Mouse (Mus musculus) granulocyte monocyte progenitor cell, adult 5-6 weeks (primary cell): ENCODE measurements around the gene Birc5. TPM values are rescaled to one million over a fixed set of nuclear protein-coding genes. Genes with fewer than 3 reads are reported as not detected.
A peak's percentile ranks its signal among the peaks of the same experiment; 100 is the strongest.
"Not testable (repeated sequence)": the region's sequence is repeated elsewhere in the genome, so short reads cannot be mapped to it uniquely, and the experiment has no call there.

Experiments
- ATAC-seq: replicated peaks from 2 replicates; pipeline ENCODE4 v1.8.0; 2016; ENCODE audit warnings: mild to moderate bottlenecking, moderate TSS enrichment, inconsistent platforms; ENCODE audit not compliant: poor library complexity, severe bottlenecking
- total RNA-seq, 2 experiments: library from RNA; stranded (forward) in 1 of 2; stranded (reverse) in 1 of 2; fragments of 200-712, 200-1000 nt in 1 of 2; fragments of >200 nt in 1 of 2; fragmentation: Nextera tagmentation in 1 of 2; gene quantifications; 2 replicates each; pipeline ENCODE4 v1.2.3; 2014 to 2017

Birc5 gene
- total RNA-seq, 2 experiments from 2014 or later, result 128 to 221 TPM

DNA sequence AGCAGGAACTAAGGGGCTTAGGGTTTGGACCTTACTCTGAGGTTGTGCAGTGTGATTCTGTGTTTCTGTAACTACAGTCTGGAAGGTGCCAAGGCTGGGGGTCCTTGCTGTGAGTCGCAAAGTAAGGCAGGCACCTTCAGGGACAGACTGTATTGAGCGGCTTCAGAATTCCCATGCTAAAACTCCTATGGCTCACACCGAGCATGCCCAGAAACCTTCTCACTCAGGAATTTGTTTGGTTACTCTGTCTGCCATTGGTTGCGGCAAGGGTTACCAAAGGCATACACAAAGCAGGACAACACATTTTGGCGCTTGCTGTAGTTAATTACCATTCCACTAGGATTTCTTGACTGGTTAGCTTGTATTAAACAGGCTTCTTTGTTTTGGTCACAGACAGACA, 22.9 kb upstream of the Birc5 start:
- no peak for ATAC-seq

DNA sequence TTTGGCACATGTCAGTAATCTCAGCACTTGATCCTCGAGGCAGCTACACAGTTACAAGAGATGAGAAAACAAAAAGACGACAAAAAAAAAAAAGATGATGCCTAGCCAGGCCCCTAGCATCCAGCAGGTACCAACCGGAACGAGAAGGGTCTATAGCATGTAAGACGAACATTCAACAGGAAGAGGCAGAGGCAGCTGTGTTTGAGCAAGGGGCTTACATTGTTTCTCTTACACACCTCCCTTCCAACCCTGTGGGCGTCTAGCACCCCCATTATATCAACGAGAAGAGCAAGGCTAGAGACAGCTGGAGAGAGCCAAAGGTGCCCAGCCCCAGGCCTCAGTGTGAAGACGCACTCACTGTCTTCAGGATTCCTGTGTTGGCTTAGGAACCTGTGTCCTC, 22.1 kb upstream of the Birc5 start:
- ATAC-seq, result no peak

DNA sequence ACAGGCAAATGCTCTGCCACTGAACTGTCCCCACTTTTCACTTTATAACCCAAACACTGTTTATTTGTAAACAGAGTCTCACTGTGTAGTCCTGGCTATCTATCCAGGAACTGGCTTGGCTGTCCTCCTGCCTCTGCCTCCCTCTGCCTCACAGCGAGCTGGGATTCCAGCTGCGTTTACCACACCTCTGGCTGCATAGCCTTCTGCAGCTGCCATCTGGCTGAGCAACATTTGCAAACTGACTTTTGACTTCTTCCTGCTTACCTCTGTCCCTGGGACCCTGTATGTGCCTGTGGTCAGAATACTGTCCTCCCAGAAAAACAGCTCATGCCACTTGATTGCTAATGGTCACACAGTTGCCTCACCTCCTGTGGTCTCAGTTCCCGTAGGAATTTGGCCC, 21.7 kb upstream of the Birc5 start:
- ATAC-seq, result no peak

DNA sequence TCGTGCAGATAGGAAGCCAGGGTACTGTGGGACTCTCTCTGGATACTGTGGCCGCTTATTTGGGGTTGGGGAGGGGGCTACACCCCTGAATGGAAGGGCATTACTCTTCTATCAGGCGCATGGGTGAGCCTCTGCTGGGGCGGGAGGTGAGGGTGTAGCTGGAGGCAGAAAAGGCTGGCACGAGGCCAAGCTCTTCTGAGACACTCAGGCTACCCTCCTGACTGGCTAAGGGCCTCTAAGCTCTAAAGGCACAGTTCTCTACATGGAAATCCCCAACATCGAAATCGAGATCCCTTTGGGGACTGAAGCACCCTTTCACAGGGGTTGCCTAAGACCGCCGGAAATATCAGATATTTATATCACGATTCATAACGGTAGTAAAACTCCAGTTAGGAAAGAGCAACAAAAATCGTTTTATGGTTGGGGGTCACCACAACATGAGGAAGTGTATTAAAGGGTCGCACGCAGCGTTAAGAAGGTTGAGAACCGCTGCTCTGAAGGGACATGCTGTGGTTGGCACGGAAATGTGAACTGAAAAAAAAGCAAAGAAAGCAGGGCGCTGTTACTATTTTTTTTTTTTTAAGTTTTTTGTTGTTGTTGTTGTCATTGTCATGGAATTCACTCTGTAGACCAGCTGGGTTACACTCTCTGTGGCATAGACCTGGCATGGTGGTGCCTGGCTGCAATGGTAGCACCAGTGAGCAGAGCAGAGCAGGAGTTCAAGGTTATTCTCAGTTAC, 20.7 kb upstream of the Birc5 start:
- peak; percentile 7 for ATAC-seq

DNA sequence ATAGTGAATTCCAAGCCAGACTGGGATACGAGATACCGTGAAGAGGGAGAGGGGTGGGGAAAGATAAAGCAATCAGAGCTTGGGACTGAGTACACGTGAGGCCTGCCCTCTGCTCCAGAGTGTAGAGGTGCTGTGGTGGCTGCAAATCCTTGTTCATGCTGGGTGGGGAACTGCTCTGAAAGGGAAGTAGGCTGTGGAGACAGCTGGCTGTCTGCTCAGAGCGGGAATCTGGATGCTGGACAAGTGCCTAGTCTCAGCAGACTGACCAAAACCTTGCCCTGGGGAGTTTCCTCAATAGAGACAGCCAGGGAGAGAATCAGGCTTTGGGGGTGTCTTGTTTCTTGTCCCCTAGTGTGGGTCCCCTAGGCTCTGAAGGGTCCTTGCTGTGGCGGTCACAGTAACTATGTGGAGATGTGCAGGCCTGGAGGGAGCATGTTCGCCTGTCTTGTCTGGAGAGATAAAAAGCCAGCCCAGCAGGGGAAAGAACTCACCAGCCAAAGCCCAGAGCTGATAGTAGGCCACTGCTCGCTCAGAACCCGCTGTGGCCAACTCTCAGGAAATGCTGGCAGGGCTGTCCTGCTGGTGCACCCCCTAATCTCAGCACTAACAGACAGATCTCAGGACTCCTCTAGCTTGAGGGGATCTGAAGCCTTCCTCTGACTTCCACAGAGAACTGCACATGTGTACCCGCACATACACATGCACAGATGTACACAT, 20.0 kb upstream of the Birc5 start:
- peak; percentile 21 for ATAC-seq

DNA sequence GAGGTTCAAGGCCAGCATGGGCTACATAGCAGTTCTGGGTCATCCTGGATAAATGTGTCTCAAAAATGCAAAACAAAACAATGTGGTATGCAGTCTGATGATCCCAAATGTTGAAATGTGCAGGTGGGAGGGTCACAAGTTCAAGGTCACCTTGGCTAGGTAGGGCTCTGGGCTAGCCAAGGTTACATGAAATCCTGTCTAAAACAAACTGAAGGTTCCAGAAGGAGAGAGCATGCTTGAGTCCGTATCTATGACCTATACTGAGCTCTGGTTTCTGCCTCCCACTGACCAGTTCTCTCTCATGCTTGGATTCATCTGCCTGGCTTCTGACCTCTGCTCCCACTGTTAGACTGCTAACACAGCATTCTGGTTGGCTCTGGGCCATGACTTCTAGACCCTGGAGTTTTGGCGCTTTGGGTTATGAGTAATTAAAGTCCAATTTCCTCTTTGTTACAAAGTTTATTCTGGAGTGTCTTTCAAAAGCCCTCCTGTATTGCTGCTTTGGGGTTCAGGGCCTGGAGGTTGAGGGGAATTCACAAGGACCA, 19.3 kb upstream of the Birc5 start:
- ATAC-seq, result no peak

DNA sequence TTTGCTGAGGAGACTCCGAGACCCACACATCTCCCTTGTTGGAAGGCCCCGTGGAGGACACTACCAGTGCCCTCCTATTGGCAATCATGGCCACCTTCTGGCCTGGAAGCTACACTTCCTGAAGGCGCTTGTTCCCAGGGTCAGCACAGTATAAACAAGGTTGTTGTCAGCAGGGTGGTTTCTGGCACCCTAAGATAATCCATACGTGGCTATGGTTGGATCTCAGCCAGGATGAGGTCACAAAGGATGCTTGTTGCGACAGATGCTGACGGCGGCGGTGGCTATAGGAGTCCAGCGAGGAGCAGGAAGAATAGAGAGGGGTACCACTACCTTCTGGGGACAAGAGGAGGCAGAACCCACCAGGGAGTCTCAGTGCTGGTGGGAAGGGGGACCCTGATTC, 18.6 kb upstream of the Birc5 start:
- ATAC-seq, result peak; percentile 10

DNA sequence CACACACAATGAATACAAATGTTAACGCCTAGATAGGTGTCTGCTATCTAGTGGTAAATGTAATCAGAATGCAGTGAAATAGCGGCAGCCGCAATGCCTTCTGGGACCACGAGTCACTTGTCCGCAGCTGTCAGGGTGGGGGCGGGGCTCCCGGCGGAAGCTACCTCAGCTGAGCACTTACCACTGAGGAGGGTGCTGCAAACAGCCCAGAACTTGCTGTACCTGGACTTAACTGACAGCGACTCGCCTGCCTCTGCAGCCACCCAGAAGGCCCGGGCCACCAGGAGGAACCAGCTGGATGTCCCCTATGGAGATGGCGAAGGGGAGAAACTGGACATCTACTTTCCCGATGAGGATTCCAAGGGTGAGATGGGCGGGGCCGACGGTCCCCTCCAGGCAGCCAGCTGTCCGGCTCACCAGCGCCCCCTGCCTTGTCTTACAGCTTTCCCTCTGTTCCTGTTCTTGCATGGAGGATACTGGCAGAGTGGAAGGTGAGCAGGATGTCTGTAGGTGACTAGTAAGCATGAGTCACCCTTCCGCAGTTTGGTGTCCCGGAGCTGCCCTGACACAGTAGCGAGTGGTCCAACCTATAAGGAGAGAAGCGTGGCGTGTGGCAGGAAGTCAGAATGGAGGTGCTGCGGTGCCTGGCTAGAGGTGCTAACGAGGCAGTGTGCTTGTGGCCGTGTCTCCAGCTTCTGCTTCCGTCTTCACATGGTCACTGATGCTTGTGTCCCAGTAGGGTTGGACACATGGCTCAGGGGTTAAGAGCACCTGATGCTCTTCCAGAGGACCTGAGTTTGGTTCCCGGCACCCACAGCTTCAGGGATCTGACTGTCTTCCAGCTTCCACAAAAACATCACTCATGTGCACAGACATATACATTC, 16.7 kb upstream of the Birc5 start:
- peak; percentile 67 for ATAC-seq

DNA sequence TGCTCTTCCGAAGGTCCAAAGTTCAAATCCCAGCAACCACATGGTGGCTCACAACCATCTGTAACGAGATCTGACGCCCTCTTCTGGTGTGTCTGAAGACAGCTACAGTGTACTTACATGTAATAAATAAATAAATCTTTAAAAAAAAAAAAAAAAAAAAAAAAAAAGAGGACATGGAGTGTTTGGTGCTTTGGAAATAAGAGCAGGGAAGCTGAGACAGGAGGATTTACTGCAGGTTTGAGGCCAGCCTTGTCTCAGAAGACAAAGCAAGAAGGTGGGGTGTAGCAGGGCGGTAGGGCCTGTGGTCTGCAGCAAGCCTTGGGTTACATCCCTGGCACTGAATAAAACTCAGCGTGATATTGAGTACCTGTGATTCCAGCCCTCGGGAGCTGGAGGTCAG, 15.5 kb upstream of the Birc5 start:
- ATAC-seq, result not testable (repeated sequence)

DNA sequence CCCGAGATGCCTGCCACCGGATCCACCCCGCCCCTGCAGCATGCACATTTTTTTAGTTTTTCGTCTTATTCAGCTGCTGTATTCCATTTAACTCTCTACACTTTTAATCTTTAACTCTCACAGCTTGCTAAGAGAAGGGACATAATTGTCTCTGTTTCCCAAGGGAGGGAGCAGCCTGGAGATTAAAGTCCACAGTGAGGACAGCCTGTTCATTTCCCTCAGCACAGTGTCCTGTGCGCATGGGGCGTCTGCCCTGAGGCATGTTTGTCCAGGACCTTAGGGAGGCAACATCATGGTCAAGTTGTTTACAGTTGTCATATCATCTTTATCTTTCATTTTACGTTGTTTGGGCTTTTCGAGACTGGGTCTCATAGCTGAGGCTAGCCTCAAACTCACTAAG, 15.0 kb upstream of the Birc5 start:
- ATAC-seq, result no peak

DNA sequence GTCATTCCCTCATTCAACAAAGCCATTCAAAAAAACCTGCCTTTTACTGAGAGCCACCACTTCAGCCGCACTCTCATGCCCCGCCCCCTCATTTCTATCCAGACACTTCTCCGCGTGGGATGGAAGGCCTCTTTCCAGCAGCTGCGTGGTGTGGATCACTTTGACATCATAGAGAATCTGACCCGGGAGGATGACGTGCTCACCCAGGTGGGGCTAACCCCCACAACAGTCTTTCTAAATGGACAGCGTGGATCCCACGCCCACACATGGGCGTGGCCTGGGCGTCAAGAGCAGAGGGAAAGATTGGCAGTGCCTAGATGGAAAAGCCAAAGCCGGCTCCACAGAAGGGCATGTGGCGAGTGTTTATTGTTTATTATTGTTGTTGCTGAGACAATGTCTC, 12.7 kb upstream of the Birc5 start:
- 0 out of 2 replicates have a peak, but pooled peaks have one; percentile 21 for ATAC-seq

DNA sequence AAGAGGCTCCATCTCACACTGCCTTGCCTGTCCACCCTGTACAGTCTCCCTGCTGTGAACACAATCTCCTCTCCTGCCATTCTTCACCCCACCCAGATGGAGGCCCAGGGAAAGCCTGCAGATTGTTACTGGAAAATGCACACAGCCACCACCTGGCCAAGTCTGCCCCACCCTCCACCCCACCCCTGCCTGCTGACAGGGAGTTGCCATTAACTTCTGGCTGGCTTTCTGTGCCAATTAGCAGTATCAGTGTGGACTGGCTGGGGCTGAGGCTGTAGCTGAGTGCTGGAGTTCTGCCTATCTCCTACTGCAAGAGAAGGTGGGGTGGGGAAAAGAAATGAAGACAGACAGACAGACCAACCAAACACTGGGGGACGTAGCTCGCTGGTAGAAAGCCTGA, 10.5 kb upstream of the Birc5 start:
- no peak for ATAC-seq

DNA sequence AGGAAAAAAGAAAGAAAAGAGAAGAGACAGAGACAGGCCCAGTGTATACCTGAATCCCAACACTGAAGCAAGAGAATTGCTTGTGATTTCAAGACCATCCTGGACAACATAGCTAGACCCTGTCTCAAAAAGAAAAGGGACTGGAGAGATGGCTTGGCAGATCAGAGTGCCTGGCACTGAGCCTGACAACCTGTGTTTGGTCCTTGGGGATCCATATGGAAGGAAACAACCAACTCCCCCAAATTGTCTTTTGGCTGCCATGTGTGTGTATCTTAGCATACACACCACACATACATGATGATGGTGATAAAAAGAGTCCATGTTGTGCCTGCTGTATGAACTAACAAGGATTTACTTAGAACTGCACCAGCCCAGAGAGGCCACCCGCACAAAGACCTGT, 10.0 kb upstream of the Birc5 start:
- ATAC-seq, result no peak

DNA sequence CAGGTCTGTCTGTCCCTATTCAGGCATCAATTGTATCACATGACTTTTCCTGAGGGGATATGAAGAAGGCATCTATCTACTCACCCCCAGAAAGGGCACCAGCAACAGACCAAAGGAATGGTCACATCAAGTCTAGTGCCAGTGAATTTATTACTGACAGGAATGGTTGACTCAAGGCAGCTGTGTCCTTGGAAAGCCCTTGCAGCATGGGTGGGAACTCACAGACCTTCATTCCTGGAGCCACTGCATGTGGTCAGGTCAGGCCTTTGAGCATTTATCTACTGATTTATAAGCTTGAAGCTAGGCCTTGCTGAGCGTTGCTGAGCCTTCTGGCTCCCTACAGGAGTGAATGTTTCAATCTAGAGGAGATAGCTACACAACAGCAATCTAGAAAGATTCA, 8.1 kb upstream of the Birc5 start:
- no peak for ATAC-seq

DNA sequence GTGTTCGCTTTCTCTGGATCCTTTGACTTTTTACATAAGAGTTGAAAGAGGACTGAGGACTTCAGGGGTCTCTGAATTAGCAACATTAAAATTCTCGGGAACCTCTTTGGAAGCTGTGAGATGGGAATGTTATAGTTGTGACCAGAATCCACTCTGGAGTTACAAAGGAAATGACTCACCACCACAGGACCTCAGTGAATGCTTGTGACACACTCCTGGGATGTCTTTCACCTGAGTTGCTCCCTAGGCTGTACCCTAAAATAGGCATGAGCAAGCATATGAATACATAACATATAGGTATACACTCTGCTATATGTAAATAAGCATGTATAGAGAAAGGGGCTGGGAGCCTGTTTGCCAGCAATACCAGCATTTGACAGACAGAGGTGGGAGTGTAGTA, 5.6 kb upstream of the Birc5 start:
- ATAC-seq, result no peak

DNA sequence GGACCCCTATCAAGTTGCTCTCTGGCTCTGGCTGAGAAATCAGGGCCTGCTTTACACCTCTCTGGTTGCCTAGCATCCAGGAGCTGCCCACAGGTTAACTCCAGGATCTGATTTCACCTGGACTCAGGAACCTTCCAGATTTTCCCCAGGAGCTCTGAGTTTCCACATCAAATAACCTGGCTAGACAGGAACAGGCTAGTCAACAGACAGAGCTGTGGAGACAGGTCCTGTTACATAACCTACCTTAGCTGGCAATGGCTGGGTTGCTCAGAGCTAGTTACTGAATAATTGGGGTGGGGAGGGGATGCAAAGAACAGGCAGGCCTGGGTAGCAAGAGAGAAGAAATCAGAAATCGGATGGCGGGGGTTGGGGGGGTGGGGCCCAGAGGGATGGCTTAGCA, 4.1 kb upstream of the Birc5 start:
- no peak for ATAC-seq

DNA sequence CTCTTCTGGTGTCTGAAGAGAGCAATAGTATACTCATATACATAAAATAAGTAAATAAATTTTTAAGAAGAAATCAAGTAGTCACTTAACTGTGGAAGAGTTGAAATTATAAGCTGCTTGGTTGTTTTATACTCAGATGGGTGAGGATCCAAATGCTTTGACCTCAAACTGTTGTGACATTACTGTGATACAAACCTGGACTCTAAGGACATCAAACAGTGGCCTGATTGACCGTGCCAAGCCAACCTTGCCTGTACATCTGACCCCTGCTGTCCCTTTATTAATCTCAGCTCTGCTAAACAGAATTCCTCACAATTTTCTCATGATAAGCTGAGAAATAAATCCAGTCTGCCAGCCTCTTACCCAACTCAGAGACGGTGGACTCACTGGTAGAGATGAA, 3.4 kb upstream of the Birc5 start:
- no peak for ATAC-seq

DNA sequence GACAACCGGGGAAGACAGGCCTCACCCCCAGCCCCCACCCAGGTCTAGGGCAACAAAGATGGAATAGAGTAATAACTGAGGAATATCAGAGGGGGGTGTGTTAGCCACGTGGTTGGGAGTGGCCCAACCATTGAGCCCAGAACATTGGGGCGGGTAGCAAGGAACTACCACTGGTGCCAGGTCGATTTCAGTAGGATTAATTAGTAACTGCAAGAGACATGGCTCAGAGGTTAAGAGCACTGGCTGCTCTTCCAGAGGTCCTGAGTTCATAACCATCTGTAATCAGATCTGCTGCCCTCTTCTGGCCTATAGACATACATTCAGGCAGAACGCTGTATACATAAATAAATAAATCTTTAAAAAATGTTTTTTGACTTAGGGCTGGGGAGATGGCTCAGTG, 2.4 kb upstream of the Birc5 start:
- no peak for ATAC-seq

DNA sequence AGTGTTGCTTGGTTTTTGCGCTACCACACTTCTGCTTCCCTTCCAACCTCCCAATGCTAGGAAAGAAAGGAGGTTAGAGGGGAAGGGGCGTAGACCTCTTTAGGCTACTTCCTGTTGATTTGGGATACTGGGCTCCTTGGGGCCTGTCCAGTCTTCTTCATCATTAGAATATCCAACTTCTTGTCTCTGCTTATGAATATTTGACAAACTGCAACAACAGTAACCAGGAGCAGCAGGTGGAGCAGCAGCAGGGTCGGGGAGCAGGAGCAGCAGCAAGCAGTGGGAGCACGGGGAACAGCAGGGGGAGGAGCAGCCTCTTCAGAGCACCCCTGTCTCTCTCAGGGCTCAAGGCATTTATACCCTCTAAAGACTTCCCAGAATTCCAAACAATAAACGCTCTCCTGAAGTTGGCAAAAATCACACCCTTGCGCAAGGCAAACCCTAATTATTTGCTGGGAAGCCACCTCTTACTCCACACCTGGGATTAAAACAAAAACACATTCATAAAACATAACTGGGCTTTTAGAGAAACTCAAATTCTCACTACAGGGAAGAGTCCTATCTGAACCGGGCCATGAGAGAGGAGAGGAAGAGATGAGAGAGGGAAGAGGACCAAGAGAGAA, 1.3 kb upstream of the Birc5 start:
- no peak for ATAC-seq

DNA sequence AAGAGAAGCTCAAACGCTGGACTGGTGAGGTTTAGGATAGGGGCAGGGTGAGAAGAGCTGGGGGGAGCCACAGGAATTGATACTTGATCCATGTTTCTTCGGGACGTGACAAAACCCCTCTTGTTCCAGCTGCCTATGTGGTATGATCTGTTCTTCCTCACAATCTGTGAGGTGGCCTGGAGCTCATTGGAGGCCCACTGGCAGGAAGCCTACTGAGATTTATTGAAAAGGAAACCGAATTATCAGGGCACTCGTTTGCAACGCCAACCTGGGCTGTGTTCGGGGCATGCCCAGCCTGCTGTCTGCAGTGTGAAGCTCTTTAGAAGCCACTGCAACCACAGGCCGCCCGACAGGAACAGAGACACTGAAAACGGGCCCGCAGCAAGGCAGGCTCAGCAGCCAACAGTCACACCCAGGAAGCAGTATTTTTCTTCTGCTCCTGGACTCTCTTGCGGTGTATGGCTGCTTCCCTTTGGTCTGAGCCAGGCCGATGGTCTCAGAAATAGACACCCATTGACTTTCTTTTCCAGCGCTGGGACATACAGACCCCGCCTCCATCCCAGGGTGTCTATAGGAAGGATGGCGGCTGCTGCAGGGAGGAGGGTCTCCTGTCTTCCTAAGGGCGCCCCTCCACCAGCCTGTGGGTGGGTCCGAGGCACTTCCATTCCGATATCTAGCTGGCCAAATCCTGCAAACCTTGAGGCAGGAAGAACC, 623 bp upstream of the Birc5 start:
- ATAC-seq, result peak; percentile 49
